Mouse (Mus musculus) layer of hippocampus, postnatal 36 days (tissue): Measurements from ENCODE around the gene Mast4. TPM values are rescaled to one million over a fixed set of nuclear protein-coding genes. Genes with fewer than 3 reads are reported as not detected.

Experiments
- DNase-seq, 2 experiments: peaks; one replicate each; pipeline ENCODE4 v3.0.0; 2022
- total RNA-seq, 2 experiments: library from RNA; stranded (reverse); gene quantifications; 2 replicates each; pipeline ENCODE4 v1.2.3; 2021

Gene Mast4
- total RNA-seq, 2 experiments from 2014 or later, result 53.3 to 74.6 TPM

GRCm38 (mm10) chr13:103195847-103196246, 138.4 kb downstream of the Mast4 start:
- DNase-seq, result no peak

- DNase-seq, result no peak
Observed at GRCm38 (mm10) chr13:103183566-103183965, 150.7 kb downstream of the Mast4 start.

- DNase-seq, result no peak
Observed at GRCm38 (mm10) chr13:103181836-103182235, 152.5 kb downstream of the Mast4 start.

- DNase-seq, result no peak
Observed at GRCm38 (mm10) chr13:103176871-103177270, 157.4 kb downstream of the Mast4 start.

- no peak for DNase-seq
Observed at GRCm38 (mm10) chr13:103174431-103174830, 159.9 kb downstream of the Mast4 start.

- peak; percentile 32 to 50 for DNase-seq
Observed at GRCm38 (mm10) chr13:103173545-103174182, 160.6 kb downstream of the Mast4 start.

- DNase-seq, result no peak
Observed at GRCm38 (mm10) chr13:103151944-103152343, 182.4 kb downstream of the Mast4 start.

- no peak for DNase-seq
Observed at GRCm38 (mm10) chr13:103151171-103151570, 183.1 kb downstream of the Mast4 start.

- DNase-seq, result no peak
Observed at GRCm38 (mm10) chr13:103150671-103151070, 183.6 kb downstream of the Mast4 start.

- DNase-seq, result no peak
Observed at GRCm38 (mm10) chr13:103149415-103149814, 184.9 kb downstream of the Mast4 start.

- no peak for DNase-seq
Observed at GRCm38 (mm10) chr13:103144343-103144742, 190.0 kb downstream of the Mast4 start.

- DNase-seq, result no peak
Observed at GRCm38 (mm10) chr13:103141304-103141703, 193.0 kb downstream of the Mast4 start.

GRCm38 (mm10) chr13:103140051-103140450, 194.2 kb downstream of the Mast4 start:
- DNase-seq, result no peak

GRCm38 (mm10) chr13:103138298-103138697, 196.0 kb downstream of the Mast4 start:
- no peak for DNase-seq

GRCm38 (mm10) chr13:103135224-103135883, 198.9 kb downstream of the Mast4 start:
- no peak for DNase-seq

GRCm38 (mm10) chr13:103131781-103132180, 202.5 kb downstream of the Mast4 start:
- DNase-seq, result no peak

GRCm38 (mm10) chr13:103129130-103129797, 205.0 kb downstream of the Mast4 start:
- no peak for DNase-seq

GRCm38 (mm10) chr13:103128729-103129128, 205.6 kb downstream of the Mast4 start:
- no peak for DNase-seq

- no peak for DNase-seq
Observed at GRCm38 (mm10) chr13:103127594-103127993, 206.7 kb downstream of the Mast4 start.

GRCm38 (mm10) chr13:103123716-103124115, 210.6 kb downstream of the Mast4 start:
- no peak for DNase-seq

GRCm38 (mm10) chr13:103121796-103122792, 212.2 kb downstream of the Mast4 start:
- no peak for DNase-seq

GRCm38 (mm10) chr13:103120669-103121131, 213.6 kb downstream of the Mast4 start:
- peak; percentile 20 to 48 for DNase-seq
